Mouse (Mus musculus) myocyte (in vitro differentiated cells): Measurements from ENCODE around the gene Stum. TPM values are rescaled to one million over a fixed set of nuclear protein-coding genes. Genes with fewer than 3 reads are reported as not detected.

ENCODE experiments used
- H3K27me3 ChIP-seq: one replicate; pipeline ENCODE4 v1.6.1; 2011; ENCODE audit not compliant: control insufficient read depth, insufficient read depth, insufficient read length
- H3K36me3 ChIP-seq: one replicate; pipeline ENCODE4 v1.6.1; 2011; ENCODE audit not compliant: control insufficient read depth, insufficient read depth
- H3K4me2 ChIP-seq: one replicate; pipeline ENCODE4 v1.6.1; 2011; ENCODE audit warnings: low read depth, control low read depth
- H3K4me3 ChIP-seq: one replicate; pipeline ENCODE4 v1.5.1; 2011; ENCODE audit warnings: mild to moderate bottlenecking, control low read depth, moderate library complexity
- H3K79me2 ChIP-seq: one replicate; pipeline ENCODE4 v1.6.1; 2011; ENCODE audit not compliant: control insufficient read depth, insufficient read depth
- H3ac ChIP-seq: one replicate; pipeline ENCODE4 v1.6.1; 2011; ENCODE audit not compliant: control insufficient read depth, insufficient read length
- CEBPB ChIP-seq: IDR thresholded peaks from 2 replicates; pipeline ENCODE4 v1.6.1; 2011; ENCODE audit warnings: mild to moderate bottlenecking, moderate library complexity; ENCODE audit not compliant: poor library complexity, insufficient read depth, severe bottlenecking
- E2F4 ChIP-seq: IDR thresholded peaks from one replicate; pipeline ENCODE4 v1.6.1; 2011; ENCODE audit warnings: mild to moderate bottlenecking, control low read depth, moderate library complexity; ENCODE audit not compliant: insufficient read depth
- MAX ChIP-seq: IDR thresholded peaks from one replicate; pipeline ENCODE4 v1.6.1; 2011; ENCODE audit warnings: low read depth, mild to moderate bottlenecking, control low read depth
- MYOD1 ChIP-seq, 3 experiments: IDR thresholded peaks; one replicate each; pipeline ENCODE4 v1.6.1; 2011; ENCODE audit warnings: control low read depth in 2 of 3, low read depth in 2 of 3, mild to moderate bottlenecking in 2 of 3, moderate library complexity in 1 of 3; ENCODE audit not compliant: insufficient read length in 2 of 3, control insufficient read depth in 1 of 3
- MYOG ChIP-seq, 3 experiments: IDR thresholded peaks; one replicate each; pipeline ENCODE4 v1.6.1; 2011; ENCODE audit warnings: control low read depth in 2 of 3, low read depth in 2 of 3, mild to moderate bottlenecking in 2 of 3; ENCODE audit not compliant: insufficient read length in 2 of 3, control insufficient read depth in 1 of 3, insufficient read depth in 1 of 3
- POLR2A ChIP-seq: IDR thresholded peaks from one replicate; pipeline ENCODE4 v1.6.1; 2011; ENCODE audit warnings: low read depth, mild to moderate bottlenecking, control low read depth, moderate library complexity; ENCODE audit not compliant: insufficient read length
- POLR2AphosphoS2 ChIP-seq: IDR thresholded peaks from one replicate; pipeline ENCODE4 v1.6.1; 2011; ENCODE audit warnings: low read depth, control low read depth; ENCODE audit not compliant: insufficient read length
- REST ChIP-seq: IDR thresholded peaks from one replicate; pipeline ENCODE4 v1.6.1; 2011; ENCODE audit warnings: mild to moderate bottlenecking, control low read depth, moderate library complexity; ENCODE audit not compliant: insufficient read depth, insufficient read length
- SRF ChIP-seq: IDR thresholded peaks from one replicate; pipeline ENCODE4 v1.6.1; 2011; ENCODE audit warnings: low read depth; ENCODE audit not compliant: control insufficient read depth, insufficient read length
- TCF12 ChIP-seq: IDR thresholded peaks from one replicate; pipeline ENCODE4 v1.6.1; 2011; ENCODE audit warnings: mild to moderate bottlenecking, control low read depth; ENCODE audit not compliant: poor library complexity, insufficient read depth, severe bottlenecking
- TCF3 ChIP-seq: IDR thresholded peaks from one replicate; pipeline ENCODE4 v1.6.1; 2011; ENCODE audit warnings: low read depth, control low read depth; ENCODE audit not compliant: insufficient read length
- USF1 ChIP-seq: IDR thresholded peaks from one replicate; pipeline ENCODE4 v1.6.1; 2011; ENCODE audit warnings: low read depth, mild to moderate bottlenecking, control low read depth, moderate library complexity
- polyA plus RNA-seq: library from polyadenylated mRNA; unstranded; fragments of >200 nt; fragmentation: generic; extraction: Trizol; gene quantifications from one replicate; pipeline ENCODE4 v1.2.1, GENCODE M21; 2012; ENCODE audit warnings: missing spikeins

Stum gene
- polyA plus RNA-seq, 1 experiment = 0.28 TPM

GRCm38 (mm10) chr1:180431833-180432232 is 51.5 kb downstream of the Stum start:
- H3K36me3 ChIP-seq = no peaks in the 10 kb centered on the region
- H3K79me2 ChIP-seq = no peaks in the 10 kb centered on the region
- no peak overlapping the region for H3ac ChIP-seq
- no peak overlapping the region for H3K4me2 ChIP-seq
- no peak overlapping the region for H3K4me3 ChIP-seq
- no peak for TF ChIP-seq TCF12
- peaks cover 29% of the 10 kb centered on the region for H3K27me3 ChIP-seq

- Histone ChIP-seq H3K36me3 (no peaks in the 10 kb centered on the region), H3ac (no peak overlapping the region), H3K4me2 (no peak overlapping the region), H3K79me2 (no peaks in the 10 kb centered on the region), H3K27me3 (peaks cover 25% of the 10 kb centered on the region), H3K4me3 (no peak overlapping the region)
- TF ChIP-seq CEBPB (no peak), POLR2A (no peak), USF1 (no peak), E2F4 (no peak), MYOG (IDR thresholded peaks at IDR 0.05; ENCODE audit: control insufficient read depth in 1 of 3, insufficient read depth in 1 of 3, insufficient read length in 2 of 3, low read depth in 2 of 3) (no peak), TCF3 (no peak), TCF12 (no peak), SRF (no peak), MYOD1 (IDR thresholded peaks at IDR 0.05; ENCODE audit: control insufficient read depth in 1 of 3, insufficient read length in 2 of 3, low read depth in 2 of 3) (no peak), MAX (no peak), REST (no peak), POLR2AphosphoS2 (no peak)
Measured at GRCm38 (mm10) chr1:180429819-180430218, 53.5 kb downstream of the Stum start.

GRCm38 (mm10) chr1:180428871-180429270 is 54.4 kb downstream of the Stum start:
- Histone ChIP-seq H3K4me3 (no peak overlapping the region), H3K4me2 (no peak overlapping the region), H3K79me2 (no peaks in the 10 kb centered on the region), H3K36me3 (no peaks in the 10 kb centered on the region), H3ac (no peak overlapping the region), H3K27me3 (peaks cover 22% of the 10 kb centered on the region)
- TF ChIP-seq MAX (no peak), SRF (no peak)

- Histone ChIP-seq H3ac (no peak overlapping the region), H3K4me2 (no peak overlapping the region), H3K36me3 (no peaks in the 10 kb centered on the region), H3K4me3 (no peak overlapping the region), H3K79me2 (no peaks in the 10 kb centered on the region), H3K27me3 (peaks cover 18% of the 10 kb centered on the region)
- TF ChIP-seq MYOD1 (IDR thresholded peaks at IDR 0.05; ENCODE audit: control insufficient read depth in 1 of 3, insufficient read length in 2 of 3, low read depth in 2 of 3) (no peak), MAX (no peak), TCF3 (no peak), REST (no peak), E2F4 (no peak), SRF (no peak), CEBPB (no peak), USF1 (no peak), MYOG (IDR thresholded peaks at IDR 0.05; ENCODE audit: control insufficient read depth in 1 of 3, insufficient read depth in 1 of 3, insufficient read length in 2 of 3, low read depth in 2 of 3) (no peak), POLR2A (no peak), TCF12 (no peak), POLR2AphosphoS2 (no peak)
Measured at GRCm38 (mm10) chr1:180428101-180428712, 55.1 kb downstream of the Stum start.

GRCm38 (mm10) chr1:180427685-180428084 is 55.6 kb downstream of the Stum start:
- Histone ChIP-seq H3K4me3 (no peak overlapping the region), H3K79me2 (no peaks in the 10 kb centered on the region), H3K4me2 (no peak overlapping the region), H3K36me3 (no peaks in the 10 kb centered on the region), H3K27me3 (peaks cover 16% of the 10 kb centered on the region), H3ac (no peak overlapping the region)
- TF ChIP-seq CEBPB = no peak
- no peak for TF ChIP-seq MYOD1 (IDR thresholded peaks at IDR 0.05; ENCODE audit: control insufficient read depth in 1 of 3, insufficient read length in 2 of 3, low read depth in 2 of 3)
- no peak for TF ChIP-seq TCF3
- no peak for TF ChIP-seq E2F4
- TF ChIP-seq USF1 = no peak
- TF ChIP-seq MAX = no peak
- no peak for TF ChIP-seq TCF12
- TF ChIP-seq POLR2A = no peak
- no peak for TF ChIP-seq REST
- TF ChIP-seq SRF = no peak
- no peak for TF ChIP-seq POLR2AphosphoS2
- no peak for TF ChIP-seq MYOG (IDR thresholded peaks at IDR 0.05; ENCODE audit: control insufficient read depth in 1 of 3, insufficient read depth in 1 of 3, insufficient read length in 2 of 3, low read depth in 2 of 3)
